Mouse (Mus musculus): ENCODE data around the gene Ap4m1. TPM values are rescaled to one million over a fixed set of nuclear protein-coding genes. Genes with fewer than 3 reads are reported as not detected.
"Not testable (repeated sequence)": the region's sequence is repeated elsewhere in the genome, so short reads cannot be mapped to it uniquely, and the experiment has no call there.

Ap4m1 gene
- polyA plus RNA-seq, 1 experiment from 2014 or later, result 26.5 TPM

DNA sequence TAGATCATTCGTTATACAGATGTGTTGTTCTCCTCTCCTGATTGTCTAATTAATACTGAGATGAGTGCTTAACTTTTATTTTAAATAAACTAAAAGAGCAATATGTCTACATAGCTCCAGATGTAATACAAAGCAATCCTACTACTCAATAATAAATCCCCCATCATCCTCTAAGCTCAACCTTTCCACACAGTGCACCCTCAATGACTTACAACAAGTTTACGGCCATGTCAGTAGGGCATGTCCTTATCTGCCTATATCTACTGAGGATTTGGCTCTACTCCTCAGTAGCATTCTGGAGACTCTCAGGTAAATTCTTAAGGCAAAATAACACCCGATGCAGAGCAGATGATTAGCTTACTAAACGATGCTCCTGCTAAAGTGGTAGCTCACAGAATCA, 36.1 kb downstream of the Ap4m1 start:
- H3K36me3 ChIP-seq, result no peaks in the 10 kb centered on the region
- no peak overlapping the region for H3K4me3 ChIP-seq
- no peak for ATAC-seq (ENCODE audit: low FRiP score)
- no peak overlapping the region for H3K27ac ChIP-seq
- H3K4me2 ChIP-seq, result no peak overlapping the region
- H3K9me3 ChIP-seq, result no peaks in the 10 kb centered on the region
- no peaks in the 10 kb centered on the region for H3K27me3 ChIP-seq
- H3K4me1 ChIP-seq (replicated peaks), result no peaks in the 10 kb centered on the region
- no peak overlapping the region for H3K9ac ChIP-seq
- WGBS, result 88% methylated on average over 4 of the region's 4 CpGs

DNA sequence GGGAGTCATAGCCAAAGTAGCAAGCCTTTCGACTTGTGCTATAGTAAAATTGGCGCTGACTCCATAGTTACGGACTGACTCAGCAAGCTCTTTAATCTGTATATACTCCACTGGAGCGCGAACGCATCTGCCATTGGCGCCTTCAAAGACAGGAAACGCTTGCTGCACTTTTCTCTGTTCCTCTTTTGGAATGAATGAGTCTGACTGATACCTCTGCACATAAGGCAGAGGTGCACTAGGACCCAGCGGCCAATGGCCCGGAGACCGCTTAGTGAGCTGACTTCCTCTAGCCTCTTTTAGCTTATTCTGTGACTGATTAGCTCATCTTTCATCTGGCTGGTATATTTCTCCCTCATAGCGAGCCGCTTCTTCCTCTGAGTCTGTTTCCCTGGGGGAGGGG, 44.8 kb downstream of the Ap4m1 start:
- not testable (repeated sequence) for H3K36me3 ChIP-seq; H3K9me3 ChIP-seq; H3K4me3 ChIP-seq; H3K4me1 ChIP-seq (replicated peaks); H3K4me2 ChIP-seq; H3K9ac ChIP-seq; H3K27me3 ChIP-seq; H3K27ac ChIP-seq; ATAC-seq (ENCODE audit: low FRiP score)
- WGBS, result 95% methylated on average over 13 of the region's 13 CpGs

DNA sequence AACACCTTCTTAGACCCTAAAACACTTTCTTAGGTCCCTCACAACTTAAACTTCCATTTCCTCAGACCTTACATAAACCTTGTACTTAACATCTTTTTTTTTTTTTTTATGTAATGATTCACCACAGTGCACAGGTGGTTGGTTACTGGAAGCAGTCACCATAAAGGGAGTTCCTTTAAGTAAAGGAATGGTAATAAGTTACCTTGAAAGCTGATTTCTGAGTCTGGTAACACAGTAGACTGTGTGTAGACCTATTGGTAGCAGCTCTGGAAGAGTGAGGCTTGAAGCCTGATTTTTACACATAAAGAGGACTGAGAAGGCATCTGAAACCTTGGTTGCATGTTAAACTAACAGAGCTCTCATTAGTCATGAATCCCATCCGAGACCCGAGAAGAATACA, 48.1 kb downstream of the Ap4m1 start:
- no peak overlapping the region for H3K4me2 ChIP-seq
- no peaks in the 10 kb centered on the region for H3K4me1 ChIP-seq (replicated peaks)
- no peaks in the 10 kb centered on the region for H3K27me3 ChIP-seq
- no peak overlapping the region for H3K4me3 ChIP-seq
- H3K27ac ChIP-seq, result no peak overlapping the region
- H3K9me3 ChIP-seq, result peaks cover 2% of the 10 kb centered on the region; the same call in 1 of the 2 replicates
- ATAC-seq (ENCODE audit: low FRiP score), result no peak
- no peak overlapping the region for H3K9ac ChIP-seq
- WGBS, result 79% methylated on average over 2 of the region's 2 CpGs
- no peaks in the 10 kb centered on the region for H3K36me3 ChIP-seq

DNA sequence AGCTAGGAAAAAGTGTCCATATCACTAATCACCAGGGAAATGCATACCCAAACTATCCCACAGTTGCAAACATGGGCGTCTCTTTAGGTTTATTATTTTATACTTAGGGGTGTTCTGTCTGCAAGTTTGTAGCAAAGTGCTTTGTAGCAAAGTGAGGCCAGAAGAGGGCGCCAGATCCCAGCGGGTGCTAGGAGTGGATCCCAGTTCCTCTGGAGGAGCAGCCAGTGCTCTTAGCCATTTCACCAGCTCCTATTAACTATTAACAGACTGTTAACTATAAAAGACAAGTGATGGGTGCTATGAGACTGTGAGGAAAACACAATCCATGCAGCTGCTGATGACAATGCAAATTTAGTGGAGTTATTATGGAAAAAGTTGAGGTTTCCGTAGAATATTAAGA, 50.3 kb downstream of the Ap4m1 start:
- Histone ChIP-seq H3K4me1 (replicated peaks) (no peaks in the 10 kb centered on the region), H3K9ac (no peak overlapping the region), H3K36me3 (no peaks in the 10 kb centered on the region), H3K9me3 (no peaks in the 10 kb centered on the region), H3K4me2 (no peak overlapping the region), H3K27me3 (no peaks in the 10 kb centered on the region), H3K27ac (no peak overlapping the region), H3K4me3 (no peak overlapping the region)
- ATAC-seq (ENCODE audit: low FRiP score), result no peak
- WGBS, result 24% methylated on average over 4 of the region's 4 CpGs

DNA sequence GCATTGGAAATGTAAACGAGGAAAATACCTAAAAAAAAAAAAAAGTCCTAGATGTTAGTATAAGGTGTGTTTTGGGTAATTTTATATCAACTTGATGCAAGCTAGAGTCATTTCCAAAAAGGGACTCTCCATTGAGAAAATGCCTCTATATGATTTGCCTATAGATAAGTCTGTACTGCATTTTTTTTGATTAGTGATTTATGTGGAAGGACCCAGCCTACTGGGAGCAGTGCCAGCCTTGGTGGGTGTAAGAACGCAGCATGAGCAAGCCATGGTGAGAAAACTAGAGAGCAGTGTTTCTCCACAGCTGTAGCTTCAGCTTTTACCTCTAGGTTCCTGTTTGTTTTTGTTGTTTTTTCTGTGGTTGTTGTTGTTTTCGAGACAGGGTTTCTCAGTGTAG, 51.5 kb downstream of the Ap4m1 start:
- H3K9me3 ChIP-seq, result no peaks in the 10 kb centered on the region
- no peak overlapping the region for H3K9ac ChIP-seq
- no peak overlapping the region for H3K27ac ChIP-seq
- WGBS, result 63% methylated on average over 3 of the region's 3 CpGs
- H3K36me3 ChIP-seq, result no peaks in the 10 kb centered on the region
- no peaks in the 10 kb centered on the region for H3K4me1 ChIP-seq (replicated peaks)
- H3K4me3 ChIP-seq, result no peak overlapping the region
- no peaks in the 10 kb centered on the region for H3K27me3 ChIP-seq
- no peak overlapping the region for H3K4me2 ChIP-seq
- ATAC-seq (ENCODE audit: low FRiP score), result no peak

DNA sequence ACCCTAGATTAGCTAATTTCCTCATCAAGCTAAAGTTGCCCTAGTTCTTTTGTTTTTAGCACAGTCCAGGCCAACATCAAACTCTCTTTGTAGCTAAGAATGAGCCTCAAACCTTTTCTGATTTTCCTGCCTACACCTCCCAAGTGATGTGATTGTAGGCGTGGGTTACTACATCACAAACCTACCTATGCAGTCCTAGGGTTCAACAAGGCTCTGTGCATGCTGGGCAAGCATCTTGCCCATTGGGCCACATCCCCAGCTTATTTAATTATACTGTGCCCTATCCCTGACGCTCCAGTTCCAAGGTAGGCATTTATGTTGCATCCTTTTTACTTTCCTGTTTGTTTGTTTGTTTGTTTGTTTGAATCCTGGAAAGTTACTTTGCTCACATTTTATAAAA, 53.9 kb downstream of the Ap4m1 start, which contains the start of gene Nxpe5:
TSS of gene Nxpe5 (plus strand) at position 199 of the 400 bp plus-strand sequence.
- no peak within 1 kb of the TSS for H3K9ac ChIP-seq
- no peak within 1 kb of the TSS for H3K27ac ChIP-seq
- no peaks in the 10 kb centered on the region for H3K4me1 ChIP-seq (replicated peaks)
- H3K4me2 ChIP-seq, result no peak within 1 kb of the TSS
- no peak within 1 kb of the TSS for H3K4me3 ChIP-seq
- 58% methylated on average over 2 of the region's 2 CpGs for WGBS
- H3K27me3 ChIP-seq, result no peaks in the 10 kb centered on the region
- no peak for ATAC-seq (ENCODE audit: low FRiP score)
- H3K9me3 ChIP-seq, result no peaks in the 10 kb centered on the region
- no peaks in the 10 kb centered on the region for H3K36me3 ChIP-seq

DNA sequence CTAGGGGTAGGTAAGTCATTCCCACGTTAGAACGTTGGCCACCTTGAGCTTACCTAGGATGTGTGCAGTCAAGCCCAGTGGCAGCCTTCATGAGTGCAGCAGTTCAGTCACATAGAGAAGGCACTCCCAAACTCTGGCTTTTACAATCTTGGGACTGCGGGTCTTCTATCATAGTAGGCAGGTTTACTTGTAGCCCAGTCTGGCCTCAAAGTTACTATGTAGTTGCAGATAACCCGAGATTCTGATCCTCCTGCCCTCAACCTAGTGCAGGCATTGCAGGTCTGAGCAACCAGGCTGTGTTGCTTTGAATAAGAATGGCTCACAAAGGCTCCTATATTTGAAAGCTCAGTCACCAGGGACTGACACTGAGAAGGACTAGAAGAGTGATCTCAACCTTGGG, 54.7 kb downstream of the Ap4m1 start:
- Histone ChIP-seq H3K9me3 (no peaks in the 10 kb centered on the region), H3K4me3 (no peak overlapping the region), H3K36me3 (no peaks in the 10 kb centered on the region), H3K4me2 (no peak overlapping the region), H3K27me3 (no peaks in the 10 kb centered on the region), H3K4me1 (replicated peaks) (no peaks in the 10 kb centered on the region), H3K9ac (no peak overlapping the region), H3K27ac (no peak overlapping the region)
- 81% methylated on average over 4 of the region's 4 CpGs for WGBS
- ATAC-seq (ENCODE audit: low FRiP score), result no peak

DNA sequence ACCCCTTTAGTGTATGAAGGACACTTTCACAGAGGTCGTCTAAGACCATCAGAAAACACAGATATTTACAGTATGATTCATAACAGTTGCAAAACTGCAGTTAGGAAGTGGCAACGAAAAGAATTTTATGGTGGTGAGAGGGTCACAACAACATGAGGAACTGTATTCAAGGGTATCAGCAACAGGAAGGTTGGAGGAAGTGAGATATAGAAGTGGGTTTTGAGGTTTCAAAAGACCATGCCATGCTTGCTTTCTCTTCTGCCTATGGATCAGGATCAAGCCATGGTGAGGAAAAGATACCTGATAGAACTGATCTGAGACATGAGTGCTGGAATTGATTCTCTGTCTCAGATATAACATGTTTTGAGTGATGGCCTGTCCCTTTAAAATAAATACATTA, 55.6 kb downstream of the Ap4m1 start:
- Histone ChIP-seq H3K27ac (no peak overlapping the region), H3K9me3 (no peaks in the 10 kb centered on the region), H3K4me3 (no peak overlapping the region), H3K27me3 (no peaks in the 10 kb centered on the region), H3K9ac (no peak overlapping the region), H3K4me1 (replicated peaks) (no peaks in the 10 kb centered on the region), H3K4me2 (no peak overlapping the region), H3K36me3 (no peaks in the 10 kb centered on the region)
- WGBS, result 79% methylated on average over 2 of the region's 2 CpGs
- ATAC-seq (ENCODE audit: low FRiP score), result no peak

DNA sequence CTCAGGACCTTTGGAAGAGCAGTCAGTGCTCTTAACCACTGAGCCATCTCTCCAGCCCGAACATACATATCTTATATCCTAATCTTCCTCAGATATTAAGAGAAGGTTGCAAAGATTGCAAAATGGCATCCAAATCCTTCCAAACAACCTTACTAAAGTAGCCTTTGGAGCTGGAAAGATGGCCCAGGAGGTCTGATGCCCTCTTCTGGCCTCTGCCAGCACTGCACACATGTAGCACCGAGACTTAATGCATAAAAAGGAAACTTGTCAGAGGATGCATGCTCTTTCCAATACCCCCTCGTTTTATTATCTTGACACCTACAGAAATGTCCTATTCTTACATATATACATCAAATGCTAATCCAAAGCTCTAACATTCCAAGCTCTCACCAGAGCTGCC, 56.2 kb downstream of the Ap4m1 start:
- Histone ChIP-seq H3K4me3 (no peak overlapping the region), H3K27me3 (no peaks in the 10 kb centered on the region), H3K9me3 (no peaks in the 10 kb centered on the region), H3K36me3 (no peaks in the 10 kb centered on the region), H3K27ac (no peak overlapping the region), H3K4me1 (replicated peaks) (no peaks in the 10 kb centered on the region), H3K9ac (no peak overlapping the region), H3K4me2 (no peak overlapping the region)
- no peak for ATAC-seq (ENCODE audit: low FRiP score)
- WGBS, result 58% methylated on average over 3 of the region's 3 CpGs

DNA sequence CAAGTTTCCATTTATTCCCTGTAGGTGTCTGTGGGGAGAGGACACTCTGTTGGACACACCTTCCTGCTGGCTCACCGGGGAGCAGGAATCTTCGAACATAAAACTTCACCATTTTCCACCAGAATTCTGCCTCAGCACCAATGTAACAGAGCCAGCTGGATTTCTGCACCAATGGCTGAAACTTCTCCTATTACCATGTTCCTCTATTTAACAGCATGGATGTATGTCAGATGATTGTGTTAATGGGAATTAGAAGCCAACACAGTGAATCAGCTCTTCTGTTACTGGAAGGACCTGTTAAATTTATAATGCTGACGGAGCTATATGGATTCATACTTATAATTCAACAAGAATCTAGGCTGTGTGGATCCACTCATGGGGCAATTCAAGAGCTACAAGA, 57.7 kb downstream of the Ap4m1 start:
- Histone ChIP-seq H3K27ac (no peak overlapping the region), H3K9me3 (no peaks in the 10 kb centered on the region), H3K36me3 (no peaks in the 10 kb centered on the region), H3K27me3 (no peaks in the 10 kb centered on the region), H3K4me1 (replicated peaks) (no peaks in the 10 kb centered on the region), H3K4me2 (no peak overlapping the region), H3K9ac (peak overlapping the region; percentile 19; the same call in 1 of the 2 replicates), H3K4me3 (no peak overlapping the region)
- no peak for ATAC-seq (ENCODE audit: low FRiP score)
- 91% methylated on average over 3 of the region's 3 CpGs for WGBS

MicroRNAs encoded within 50 kb of the gene (microRNA counts, 519-probe panel; counts per million panel counts)
- microRNA mmu-miR-106b (4,931 counts per million, percentile 85 among the panel's probes with 10 or more counts), microRNA mmu-miR-25 (5,778 counts per million, percentile 95 among the panel's probes with 10 or more counts), microRNA mmu-miR-93 (4,863 counts per million, percentile 81 among the panel's probes with 10 or more counts)

Small RNA genes within 50 kb of the gene (microRNA-seq; reads per million reads assigned to microRNA genes)
- gene Mir106b (9,259 reads per million, percentile 96 among the genes with 10 or more reads in this experiment), gene Mir25 (442 reads per million, percentile 67 among the genes with 10 or more reads in this experiment), gene Mir93 (19,150 reads per million, percentile 97 among the genes with 10 or more reads in this experiment)

Other genes starting within 250 kb of the Ap4m1 start
- gene Gjc3, start 208.9 kb upstream of the Ap4m1 start, polyA plus RNA-seq (2015; fragmentation: Nextera tagmentation; extraction: Ambion mirVana), result 0.77 and 0.83 TPM in 2 replicates
- gene Azgp1, start 190.5 kb upstream of the Ap4m1 start, polyA plus RNA-seq (2015; fragmentation: Nextera tagmentation; extraction: Ambion mirVana), result not detected in 2 replicates
- gene Smok3a, start 150.7 kb upstream of the Ap4m1 start, polyA plus RNA-seq (2015; fragmentation: Nextera tagmentation; extraction: Ambion mirVana), result not detected in 2 replicates
- not detected in 2 replicates for gene Smok3b, start 150.6 kb upstream of the Ap4m1 start, polyA plus RNA-seq (2015; fragmentation: Nextera tagmentation; extraction: Ambion mirVana)
- not detected in 2 replicates for gene Smok3c, start 118.8 kb upstream of the Ap4m1 start, polyA plus RNA-seq (2015; fragmentation: Nextera tagmentation; extraction: Ambion mirVana)
- 27.1 and 27.2 TPM in 2 replicates for gene Zkscan1, start 86.9 kb upstream of the Ap4m1 start, polyA plus RNA-seq (2015; fragmentation: Nextera tagmentation; extraction: Ambion mirVana)
- 102 and 113 TPM in 2 replicates for gene Zscan21, start 55.1 kb upstream of the Ap4m1 start, polyA plus RNA-seq (2015; fragmentation: Nextera tagmentation; extraction: Ambion mirVana)
- gene Zfp113, start 16.3 kb upstream of the Ap4m1 start, polyA plus RNA-seq (2015; fragmentation: Nextera tagmentation; extraction: Ambion mirVana), result 38.9 and 40.5 TPM in 2 replicates
- gene Cops6, start 10.9 kb upstream of the Ap4m1 start, polyA plus RNA-seq (2015; fragmentation: Nextera tagmentation; extraction: Ambion mirVana), result 308 and 322 TPM in 2 replicates
- gene Mcm7, start 420 bp downstream of the Ap4m1 start, polyA plus RNA-seq (2015; fragmentation: Nextera tagmentation; extraction: Ambion mirVana), result 109 and 111 TPM in 2 replicates
- gene Taf6, start 15.4 kb downstream of the Ap4m1 start, polyA plus RNA-seq (2015; fragmentation: Nextera tagmentation; extraction: Ambion mirVana), result 85.4 and 90.9 TPM in 2 replicates
- 33.0 and 37.4 TPM in 2 replicates for gene Cnpy4, start 15.5 kb downstream of the Ap4m1 start, polyA plus RNA-seq (2015; fragmentation: Nextera tagmentation; extraction: Ambion mirVana)
- gene Mblac1, start 22.3 kb downstream of the Ap4m1 start, polyA plus RNA-seq (2015; fragmentation: Nextera tagmentation; extraction: Ambion mirVana), result 13.5 and 14.6 TPM in 2 replicates
- gene Nxpe5, start 53.9 kb downstream of the Ap4m1 start, polyA plus RNA-seq (2015; fragmentation: Nextera tagmentation; extraction: Ambion mirVana), result not detected in 2 replicates
- 91.7 and 95.8 TPM in 2 replicates for gene Lamtor4, start 83.5 kb downstream of the Ap4m1 start, polyA plus RNA-seq (2015; fragmentation: Nextera tagmentation; extraction: Ambion mirVana)
- gene BC037034, start 92.0 kb downstream of the Ap4m1 start, polyA plus RNA-seq (2015; fragmentation: Nextera tagmentation; extraction: Ambion mirVana), result 14.2 and 15.5 TPM in 2 replicates
- 3.3 and 4.2 TPM in 2 replicates for gene Gal3st4, start 100.8 kb downstream of the Ap4m1 start, polyA plus RNA-seq (2015; fragmentation: Nextera tagmentation; extraction: Ambion mirVana)
- gene Gm43720, start 108.0 kb downstream of the Ap4m1 start, polyA plus RNA-seq (2015; fragmentation: Nextera tagmentation; extraction: Ambion mirVana), result 0.09 and 0.10 TPM in 2 replicates
- gene Gpc2, start 108.0 kb downstream of the Ap4m1 start, polyA plus RNA-seq (2015; fragmentation: Nextera tagmentation; extraction: Ambion mirVana), result 212 and 224 TPM in 2 replicates
- gene Stag3, start 108.2 kb downstream of the Ap4m1 start, polyA plus RNA-seq (2015; fragmentation: Nextera tagmentation; extraction: Ambion mirVana), result 5.8 and 6.0 TPM in 2 replicates
- not detected in 2 replicates for gene Pvrig, start 170.0 kb downstream of the Ap4m1 start, polyA plus RNA-seq (2015; fragmentation: Nextera tagmentation; extraction: Ambion mirVana)